Mouse (Mus musculus): ENCODE results near the gene Gadl1. TPM values are rescaled to one million over a fixed set of nuclear protein-coding genes. Genes with fewer than 3 reads are reported as not detected.
"Not testable (repeated sequence)": the region's sequence is repeated elsewhere in the genome, so short reads cannot be mapped to it uniquely, and the experiment has no call there.

Gene Gadl1
- polyA plus RNA-seq, 1 experiment = 3.6 TPM

DNA sequence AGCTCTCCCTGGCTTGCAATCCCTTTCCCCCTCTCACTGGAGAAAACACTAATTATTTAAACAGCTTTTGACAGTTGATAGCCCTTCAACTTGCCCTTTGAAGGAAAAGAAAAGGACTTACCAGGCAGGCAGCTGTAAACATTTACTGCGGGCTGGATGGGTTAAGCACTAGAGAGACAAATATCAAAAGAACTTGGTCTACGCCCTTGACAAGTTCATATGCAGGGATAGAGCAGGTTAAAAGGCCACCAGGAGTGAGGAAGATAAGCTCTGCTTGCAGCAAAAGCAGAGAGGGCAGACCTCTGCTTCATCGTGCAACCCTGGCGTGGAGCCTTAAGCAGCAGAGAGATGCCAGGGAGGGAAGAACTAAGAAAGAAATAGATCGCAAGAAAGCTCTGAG is 123.5 kb downstream of the Gadl1 start:
- Histone ChIP-seq H3K4me3 (no peak overlapping the region), H3K4me2 (ENCODE audit: low read depth) (no peak overlapping the region), H3K79me2 (ENCODE audit: control insufficient read depth, insufficient read depth) (no peaks in the 10 kb centered on the region), H3ac (ENCODE audit: control insufficient read depth, insufficient read length) (no peak overlapping the region), H3K27me3 (ENCODE audit: control insufficient read depth, insufficient read depth, insufficient read length) (no peaks in the 10 kb centered on the region), H3K36me3 (ENCODE audit: control insufficient read depth, insufficient read depth) (no peaks in the 10 kb centered on the region)
- no peak for TF ChIP-seq TCF3 (IDR thresholded peaks at IDR 0.05; ENCODE audit: insufficient read length, low read depth)
- TF ChIP-seq SRF (IDR thresholded peaks at IDR 0.05; ENCODE audit: control insufficient read depth, insufficient read length, low read depth) = no peak
- no peak for TF ChIP-seq MYOG (IDR thresholded peaks at IDR 0.05; ENCODE audit: control insufficient read depth in 1 of 3, insufficient read depth in 1 of 3, insufficient read length in 2 of 3, low read depth in 2 of 3)
- TF ChIP-seq E2F4 (IDR thresholded peaks at IDR 0.05; ENCODE audit: insufficient read depth) = no peak
- no peak for TF ChIP-seq POLR2A (IDR thresholded peaks at IDR 0.05; ENCODE audit: insufficient read length, low read depth)
- TF ChIP-seq CEBPB (IDR thresholded peaks at IDR 0.05; ENCODE audit: insufficient read depth, poor library complexity, severe bottlenecking) = no peak
- TF ChIP-seq MYOD1 (IDR thresholded peaks at IDR 0.05; ENCODE audit: control insufficient read depth in 1 of 3, insufficient read length in 2 of 3, low read depth in 2 of 3) = no peak

DNA sequence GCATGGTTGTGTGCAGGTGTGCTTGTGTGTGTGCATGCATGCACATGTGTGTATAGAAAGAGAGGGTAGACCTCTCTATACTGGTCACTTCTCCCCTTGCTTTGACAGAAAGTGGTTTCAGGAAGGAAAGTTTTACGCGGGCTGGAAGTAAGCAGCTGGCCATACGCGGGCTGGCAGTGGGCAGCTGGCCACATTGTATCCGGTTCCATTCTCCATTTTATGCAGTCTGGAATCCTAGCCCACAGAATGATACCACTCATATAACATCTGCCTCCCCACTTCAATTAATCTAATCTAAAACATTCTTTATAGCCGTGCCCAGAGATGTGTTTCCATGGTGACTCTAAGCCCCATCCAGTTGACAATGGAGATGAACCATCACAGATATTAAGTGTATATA is 129.0 kb downstream of the Gadl1 start:
- H3ac ChIP-seq (ENCODE audit: control insufficient read depth, insufficient read length) = no peak overlapping the region
- H3K4me2 ChIP-seq (ENCODE audit: low read depth) = no peak overlapping the region
- H3K79me2 ChIP-seq (ENCODE audit: control insufficient read depth, insufficient read depth) = no peaks in the 10 kb centered on the region
- no peaks in the 10 kb centered on the region for H3K36me3 ChIP-seq (ENCODE audit: control insufficient read depth, insufficient read depth)
- no peaks in the 10 kb centered on the region for H3K27me3 ChIP-seq (ENCODE audit: control insufficient read depth, insufficient read depth, insufficient read length)
- no peak overlapping the region for H3K4me3 ChIP-seq
- TF ChIP-seq REST (IDR thresholded peaks at IDR 0.05; ENCODE audit: insufficient read depth, insufficient read length) = no peak
- peak in 2 of 3 experiments; percentile 60 to 63 for TF ChIP-seq MYOD1 (IDR thresholded peaks at IDR 0.05; ENCODE audit: control insufficient read depth in 1 of 3, insufficient read length in 2 of 3, low read depth in 2 of 3)

DNA sequence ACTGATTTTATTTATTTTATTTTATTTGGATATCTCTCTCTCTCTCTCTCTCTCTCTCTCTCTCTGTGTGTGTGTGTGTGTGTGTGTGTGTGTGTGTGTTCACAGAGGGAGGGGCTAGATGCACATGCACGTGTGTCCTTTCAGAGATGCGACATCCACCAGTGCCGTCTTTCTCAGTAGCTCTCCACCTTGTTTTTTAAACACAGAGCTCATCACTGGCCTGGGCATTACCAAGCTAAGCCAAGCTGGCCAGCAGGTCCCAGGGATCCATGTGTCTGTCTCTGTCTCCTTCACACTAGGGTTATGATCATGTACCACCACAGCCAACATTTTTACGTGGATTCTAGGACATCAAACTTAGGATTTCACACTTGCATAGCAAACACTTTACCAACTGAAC is 130.7 kb downstream of the Gadl1 start:
- Histone ChIP-seq H3K4me3 (no peak overlapping the region), H3K4me2 (ENCODE audit: low read depth) (no peak overlapping the region), H3K36me3 (ENCODE audit: control insufficient read depth, insufficient read depth) (no peaks in the 10 kb centered on the region), H3K79me2 (ENCODE audit: control insufficient read depth, insufficient read depth) (no peaks in the 10 kb centered on the region), H3ac (ENCODE audit: control insufficient read depth, insufficient read length) (no peak overlapping the region), H3K27me3 (ENCODE audit: control insufficient read depth, insufficient read depth, insufficient read length) (no peaks in the 10 kb centered on the region)
- TF ChIP-seq REST (IDR thresholded peaks at IDR 0.05; ENCODE audit: insufficient read depth, insufficient read length) (no peak), POLR2A (IDR thresholded peaks at IDR 0.05; ENCODE audit: insufficient read length, low read depth) (no peak), MYOG (IDR thresholded peaks at IDR 0.05; ENCODE audit: control insufficient read depth in 1 of 3, insufficient read depth in 1 of 3, insufficient read length in 2 of 3, low read depth in 2 of 3) (no peak), TCF12 (IDR thresholded peaks at IDR 0.05; ENCODE audit: insufficient read depth, poor library complexity, severe bottlenecking) (no peak), MYOD1 (IDR thresholded peaks at IDR 0.05; ENCODE audit: control insufficient read depth in 1 of 3, insufficient read length in 2 of 3, low read depth in 2 of 3) (no peak), CEBPB (IDR thresholded peaks at IDR 0.05; ENCODE audit: insufficient read depth, poor library complexity, severe bottlenecking) (no peak), MAX (IDR thresholded peaks at IDR 0.05; ENCODE audit: low read depth) (no peak), TCF3 (IDR thresholded peaks at IDR 0.05; ENCODE audit: insufficient read length, low read depth) (no peak), E2F4 (IDR thresholded peaks at IDR 0.05; ENCODE audit: insufficient read depth) (no peak), POLR2AphosphoS2 (IDR thresholded peaks at IDR 0.05; ENCODE audit: insufficient read length, low read depth) (no peak), USF1 (IDR thresholded peaks at IDR 0.05; ENCODE audit: low read depth) (no peak)

DNA sequence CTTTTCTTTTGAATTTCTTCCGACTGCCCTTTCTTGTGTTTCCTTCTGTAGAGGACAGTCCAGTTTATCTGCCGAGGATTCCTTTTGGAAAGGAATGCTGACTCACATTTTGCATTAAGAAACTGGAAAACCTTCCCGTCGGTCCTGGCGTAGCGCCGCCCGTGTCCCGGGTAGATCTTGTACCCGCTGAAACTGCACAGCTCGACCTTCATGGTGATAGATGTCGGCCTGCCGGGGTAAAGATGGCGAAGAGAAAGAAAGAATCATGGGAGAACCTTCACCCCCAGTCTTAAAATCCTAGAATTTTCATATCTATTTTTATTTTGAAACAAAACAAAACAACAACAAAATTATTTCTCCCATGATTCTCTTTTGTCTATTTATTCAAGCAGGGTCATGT is 131.6 kb downstream of the Gadl1 start:
- not testable (repeated sequence) for H3K79me2 ChIP-seq (ENCODE audit: control insufficient read depth, insufficient read depth); H3K36me3 ChIP-seq (ENCODE audit: control insufficient read depth, insufficient read depth); H3K27me3 ChIP-seq (ENCODE audit: control insufficient read depth, insufficient read depth, insufficient read length); H3ac ChIP-seq (ENCODE audit: control insufficient read depth, insufficient read length); H3K4me2 ChIP-seq (ENCODE audit: low read depth); H3K4me3 ChIP-seq

DNA sequence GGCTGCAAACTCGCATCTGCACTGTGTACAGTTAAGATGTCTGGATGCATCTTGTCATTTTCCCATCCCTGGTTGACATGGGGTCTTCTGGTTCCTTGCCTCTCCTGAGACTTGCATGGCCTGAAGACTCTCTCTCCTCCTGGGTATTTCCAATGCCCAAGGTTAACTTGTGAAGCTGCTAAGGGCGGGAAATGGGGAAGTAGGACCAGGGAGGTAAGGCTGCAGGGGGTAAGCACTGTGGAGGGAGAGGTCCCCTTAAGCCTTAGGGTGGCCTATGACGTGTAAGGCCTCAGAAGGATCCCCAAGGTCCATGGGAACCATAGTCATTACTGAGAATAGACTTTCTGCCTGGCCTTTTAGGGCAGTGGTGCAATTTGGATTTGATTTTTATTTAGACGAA is 132.1 kb downstream of the Gadl1 start:
- H3K4me3 ChIP-seq = no peak overlapping the region
- H3K4me2 ChIP-seq (ENCODE audit: low read depth) = no peak overlapping the region

More for the DNA sequence above, 132.1 kb downstream of the Gadl1 start:
- TF ChIP-seq SRF (IDR thresholded peaks at IDR 0.05; ENCODE audit: control insufficient read depth, insufficient read length, low read depth) (no peak), MYOG (IDR thresholded peaks at IDR 0.05; ENCODE audit: control insufficient read depth in 1 of 3, insufficient read depth in 1 of 3, insufficient read length in 2 of 3, low read depth in 2 of 3) (no peak), MYOD1 (IDR thresholded peaks at IDR 0.05; ENCODE audit: control insufficient read depth in 1 of 3, insufficient read length in 2 of 3, low read depth in 2 of 3) (no peak), MAX (IDR thresholded peaks at IDR 0.05; ENCODE audit: low read depth) (no peak), POLR2AphosphoS2 (IDR thresholded peaks at IDR 0.05; ENCODE audit: insufficient read length, low read depth) (no peak), CEBPB (IDR thresholded peaks at IDR 0.05; ENCODE audit: insufficient read depth, poor library complexity, severe bottlenecking) (no peak), REST (IDR thresholded peaks at IDR 0.05; ENCODE audit: insufficient read depth, insufficient read length) (no peak), E2F4 (IDR thresholded peaks at IDR 0.05; ENCODE audit: insufficient read depth) (no peak), USF1 (IDR thresholded peaks at IDR 0.05; ENCODE audit: low read depth) (no peak), TCF3 (IDR thresholded peaks at IDR 0.05; ENCODE audit: insufficient read length, low read depth) (no peak), POLR2A (IDR thresholded peaks at IDR 0.05; ENCODE audit: insufficient read length, low read depth) (no peak), TCF12 (IDR thresholded peaks at IDR 0.05; ENCODE audit: insufficient read depth, poor library complexity, severe bottlenecking) (no peak)
- Histone ChIP-seq H3K79me2 (ENCODE audit: control insufficient read depth, insufficient read depth) (no peaks in the 10 kb centered on the region), H3K36me3 (ENCODE audit: control insufficient read depth, insufficient read depth) (no peaks in the 10 kb centered on the region), H3ac (ENCODE audit: control insufficient read depth, insufficient read length) (no peak overlapping the region), H3K27me3 (ENCODE audit: control insufficient read depth, insufficient read depth, insufficient read length) (no peaks in the 10 kb centered on the region)
